Mouse (Mus musculus) kidney, embryonic 14.5 days (tissue): Measurements from ENCODE around the gene 4430402I18Rik. TPM values are rescaled to one million over a fixed set of nuclear protein-coding genes. Genes with fewer than 3 reads are reported as not detected.

Experiments
- ATAC-seq: fragments of 200-750 bp; cut with Nextera tagmentation; 2 replicates; pipeline ENCODE4 v1.8.0; 2017; ENCODE audit warnings: moderate number of reproducible peaks, mild to moderate bottlenecking, moderate TSS enrichment, moderate library complexity; ENCODE audit not compliant: low FRiP score, low TSS enrichment
- H3K27ac ChIP-seq: fragments of 300-500 bp; sonication (generic); 2 replicates; pipeline ENCODE4 v1.5.1; 2014; ENCODE audit warnings: low read depth, mild to moderate bottlenecking, low read length, moderate library complexity, mixed read lengths
- H3K27me3 ChIP-seq: fragments of 300-500 bp; sonication (generic); 2 replicates; pipeline ENCODE4 v1.6.1; 2014; ENCODE audit warnings: mild to moderate bottlenecking, low read length; ENCODE audit not compliant: control insufficient read depth, insufficient read depth
- H3K36me3 ChIP-seq: fragments of 300-500 bp; sonication (generic); 2 replicates; pipeline ENCODE4 v1.6.1; 2014; ENCODE audit warnings: low read length, mixed read lengths; ENCODE audit not compliant: control insufficient read depth, insufficient read depth
- H3K4me1 ChIP-seq: fragments of 300-500 bp; sonication (generic); 2 replicates; pipeline ENCODE4 v1.6.1; 2014; ENCODE audit warnings: low read length, mixed read lengths; ENCODE audit not compliant: control insufficient read depth, insufficient read depth
- H3K4me2 ChIP-seq: fragments of 300-500 bp; sonication (generic); replicated peaks from 2 replicates; pipeline ENCODE4 v1.6.1; 2014; ENCODE audit warnings: low read depth, mild to moderate bottlenecking, low read length
- H3K4me3 ChIP-seq: fragments of 300-500 bp; sonication (generic); 2 replicates; pipeline ENCODE4 v1.5.1; 2014; ENCODE audit warnings: mild to moderate bottlenecking, low read length
- H3K9ac ChIP-seq: fragments of 300-500 bp; sonication (generic); 2 replicates; pipeline ENCODE4 v1.6.1; 2014; ENCODE audit warnings: low read depth, mild to moderate bottlenecking, low read length, moderate library complexity
- H3K9me3 ChIP-seq: fragments of 300-500 bp; sonication (generic); 2 replicates; pipeline ENCODE4 v1.6.1; 2016; ENCODE audit warnings: low read length; ENCODE audit not compliant: control insufficient read depth
- WGBS: fragments of 180-500 bp; shearing (Covaris S2); extraction: QIAGEN DNeasy Blood & Tissue Kit; methylation state at CpG from one replicate; pipeline ENCODE4 v1.1.7; 2014; 5-methylcytosine and 5-hydroxymethylcytosine counted together
- polyA plus RNA-seq: library from polyadenylated mRNA; unstranded; fragments of >200 nt; fragmentation: Nextera tagmentation; extraction: Ambion mirVana; gene quantifications from 2 replicates; pipeline ENCODE4 v1.2.1, GENCODE M21; 2014

4430402I18Rik gene
- polyA plus RNA-seq, 1 experiment from 2014 or later = 3.0 TPM

GRCm38 (mm10) chr19:28897497-28897896 lies 70.1 kb downstream of the 4430402I18Rik start:
- Histone ChIP-seq H3K36me3 (no peaks in the 10 kb centered on the region), H3K27ac (no peak overlapping the region), H3K4me3 (no peak overlapping the region), H3K9me3 (no peaks in the 10 kb centered on the region), H3K4me1 (no peaks in the 10 kb centered on the region), H3K9ac (no peak overlapping the region), H3K27me3 (0 out of 2 replicates have a peak, but pooled peaks cover 5% of the 10 kb centered on the region), H3K4me2 (no peak overlapping the region)
- ATAC-seq = no peak
- WGBS = 84% methylated on average over 9 of the region's 9 CpGs

DNA sequence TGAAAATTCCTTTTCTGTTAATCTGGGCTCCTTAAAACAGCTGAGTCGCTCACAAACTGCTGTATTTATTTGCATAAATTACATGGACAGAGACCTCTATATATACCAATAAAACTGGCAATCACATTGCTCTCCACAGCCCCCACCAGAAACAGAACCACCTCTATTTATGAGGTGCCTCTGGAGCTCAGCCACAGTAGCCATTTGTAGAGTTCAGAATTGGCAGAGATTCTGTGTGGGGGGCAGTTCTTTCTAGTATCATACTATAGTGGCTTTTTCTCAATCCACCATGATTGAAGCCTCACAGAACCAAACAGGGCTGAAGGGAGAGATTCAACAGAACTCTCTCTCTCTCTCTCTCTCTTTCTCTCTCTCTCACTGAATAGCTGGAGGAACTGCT lies 71.0 kb downstream of the 4430402I18Rik start:
- Histone ChIP-seq H3K36me3 (no peaks in the 10 kb centered on the region), H3K4me2 (no peak overlapping the region), H3K4me1 (no peaks in the 10 kb centered on the region), H3K4me3 (no peak overlapping the region), H3K9me3 (no peaks in the 10 kb centered on the region), H3K27me3 (0 out of 2 replicates have a peak, but pooled peaks cover 5% of the 10 kb centered on the region), H3K9ac (no peak overlapping the region), H3K27ac (no peak overlapping the region)
- WGBS = 51% methylated on average over 1 of the region's 1 CpGs
- no peak for ATAC-seq

DNA sequence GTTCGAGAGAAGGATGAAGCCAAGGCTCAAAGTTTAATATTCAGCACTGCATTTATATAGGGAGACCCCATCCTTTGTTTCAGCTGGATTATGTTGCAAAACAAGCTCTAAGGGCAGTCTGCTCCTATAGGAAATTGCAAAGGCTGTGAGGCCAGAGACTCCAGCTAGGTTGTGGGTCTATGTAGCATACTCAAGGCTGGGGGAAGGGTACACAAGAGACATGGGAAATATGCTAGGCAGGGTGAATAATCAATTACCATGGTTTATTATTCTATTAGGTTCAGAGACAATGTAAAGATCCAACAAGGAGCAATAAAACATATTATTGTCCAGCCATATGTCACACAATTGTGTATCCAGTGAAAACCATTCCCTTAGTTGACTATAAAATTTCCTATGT lies 75.7 kb downstream of the 4430402I18Rik start:
- Histone ChIP-seq H3K4me2 (no peak overlapping the region), H3K27ac (no peak overlapping the region), H3K4me3 (no peak overlapping the region), H3K36me3 (no peaks in the 10 kb centered on the region), H3K27me3 (0 out of 2 replicates have a peak, but pooled peaks cover 5% of the 10 kb centered on the region), H3K9me3 (no peaks in the 10 kb centered on the region), H3K4me1 (no peaks in the 10 kb centered on the region), H3K9ac (no peak overlapping the region)
- 96% methylated on average over 1 of the region's 1 CpGs for WGBS
- ATAC-seq = no peak

DNA sequence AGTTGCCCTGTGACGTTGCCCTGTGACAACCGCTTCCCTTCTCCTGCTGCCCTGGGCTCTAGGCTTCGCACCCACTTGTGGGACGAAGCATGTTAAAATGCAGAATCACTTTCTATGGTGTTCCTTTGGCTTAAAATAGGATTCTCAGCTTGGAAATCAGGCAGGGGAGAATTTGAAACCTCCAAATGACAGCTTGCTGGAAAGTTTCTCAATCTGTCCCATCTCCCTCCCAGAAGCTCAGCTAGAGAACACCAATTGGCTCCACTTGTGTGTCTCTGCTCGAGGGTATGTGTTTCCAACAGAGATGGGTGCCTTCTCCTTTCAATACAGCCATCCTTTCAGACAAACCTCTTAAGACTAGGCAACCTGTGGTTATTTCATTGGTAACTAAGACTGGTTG lies 76.4 kb downstream of the 4430402I18Rik start:
- Histone ChIP-seq H3K4me3 (no peak overlapping the region), H3K36me3 (no peaks in the 10 kb centered on the region), H3K4me1 (no peaks in the 10 kb centered on the region), H3K4me2 (no peak overlapping the region), H3K27ac (no peak overlapping the region), H3K9me3 (no peaks in the 10 kb centered on the region), H3K27me3 (0 out of 2 replicates have a peak, but pooled peaks cover 5% of the 10 kb centered on the region), H3K9ac (no peak overlapping the region)
- 68% methylated on average over 5 of the region's 5 CpGs for WGBS
- no peak for ATAC-seq

DNA sequence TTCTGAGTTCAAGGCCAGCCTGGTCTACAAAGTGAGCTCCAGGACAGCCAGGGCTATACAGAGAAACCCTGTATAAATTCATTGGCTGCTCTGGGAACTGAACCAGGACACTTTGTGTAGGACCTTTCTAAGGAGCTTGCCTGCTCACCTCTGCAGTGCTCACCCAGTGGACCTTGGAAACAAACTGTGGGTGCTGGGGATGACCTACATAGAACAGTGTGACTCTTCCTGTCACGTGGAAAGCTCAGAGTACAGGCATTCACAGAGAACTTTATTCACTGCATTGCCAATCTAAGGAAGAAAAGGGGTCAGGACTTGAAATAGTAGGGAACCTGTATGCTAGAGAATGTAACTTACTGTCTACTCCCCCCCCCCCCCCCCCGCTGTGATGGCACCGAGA lies 78.3 kb downstream of the 4430402I18Rik start:
- no peaks in the 10 kb centered on the region for H3K27me3 ChIP-seq
- no peak for ATAC-seq
- H3K4me3 ChIP-seq = no peak overlapping the region
- H3K4me1 ChIP-seq = no peaks in the 10 kb centered on the region
- H3K36me3 ChIP-seq = no peaks in the 10 kb centered on the region
- no peak overlapping the region for H3K27ac ChIP-seq
- no peak overlapping the region for H3K9ac ChIP-seq
- H3K9me3 ChIP-seq = no peaks in the 10 kb centered on the region
- 86% methylated on average over 3 of the region's 3 CpGs for WGBS
- no peak overlapping the region for H3K4me2 ChIP-seq

DNA sequence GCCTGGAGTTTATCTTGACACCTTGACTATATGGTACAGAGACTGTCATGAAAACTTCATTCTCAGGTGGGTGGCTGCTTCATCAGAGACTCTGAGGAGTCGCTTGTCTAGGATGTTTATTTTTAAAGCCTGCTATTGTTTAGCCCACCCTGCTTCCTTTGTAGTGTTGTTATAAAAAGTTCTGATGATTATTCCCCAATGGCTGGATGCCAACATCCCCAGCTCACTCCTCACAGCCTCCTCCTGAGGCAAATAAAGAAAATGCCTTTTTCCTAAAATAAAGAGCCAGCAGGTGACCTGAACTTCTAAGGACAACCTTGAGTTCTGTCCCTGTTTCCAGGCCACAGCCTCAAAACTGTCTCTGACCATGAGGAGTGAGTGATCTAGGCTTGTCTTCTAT lies 79.1 kb downstream of the 4430402I18Rik start:
- H3K4me1 ChIP-seq = no peaks in the 10 kb centered on the region

GRCm38 (mm10) chr19:28883126-28883525 lies 84.5 kb downstream of the 4430402I18Rik start:
- no peak for ATAC-seq
- no peak overlapping the region for H3K4me2 ChIP-seq
- H3K27ac ChIP-seq = no peak overlapping the region
- no peaks in the 10 kb centered on the region for H3K36me3 ChIP-seq
- 65% methylated on average over 1 of the region's 1 CpGs for WGBS
- H3K4me1 ChIP-seq = no peaks in the 10 kb centered on the region
- H3K27me3 ChIP-seq = no peaks in the 10 kb centered on the region
- no peaks in the 10 kb centered on the region for H3K9me3 ChIP-seq
- no peak overlapping the region for H3K9ac ChIP-seq
- no peak overlapping the region for H3K4me3 ChIP-seq

More for the DNA sequence above, 79.1 kb downstream of the 4430402I18Rik start:
- Histone ChIP-seq H3K27me3 (no peaks in the 10 kb centered on the region), H3K4me3 (no peak overlapping the region), H3K9ac (no peak overlapping the region), H3K36me3 (no peaks in the 10 kb centered on the region), H3K9me3 (no peaks in the 10 kb centered on the region), H3K4me2 (no peak overlapping the region), H3K27ac (no peak overlapping the region)
- no peak for ATAC-seq
- 59% methylated on average over 1 of the region's 1 CpGs for WGBS

DNA sequence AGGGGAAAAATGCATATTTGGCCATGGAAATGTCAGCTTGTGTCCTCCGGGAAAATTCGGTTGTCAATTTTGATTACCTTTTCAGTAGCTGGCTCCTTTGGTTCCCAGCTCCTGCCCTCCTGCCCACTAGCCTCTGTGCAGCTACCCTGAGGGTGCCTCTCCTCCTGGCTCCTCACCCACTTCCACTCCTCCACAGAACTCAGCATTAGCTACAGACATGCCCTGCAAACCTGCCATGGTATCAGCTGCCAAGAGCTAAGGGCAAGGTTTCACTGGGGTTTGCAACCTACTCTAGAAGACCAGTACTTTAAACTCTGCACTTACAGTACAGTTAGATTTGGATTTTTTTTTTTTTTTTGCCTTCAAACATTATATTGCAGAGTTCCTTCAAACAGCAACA lies 88.1 kb downstream of the 4430402I18Rik start:
- no peak overlapping the region for H3K27ac ChIP-seq
- H3K4me1 ChIP-seq = no peaks in the 10 kb centered on the region
- no peak for ATAC-seq
- no peaks in the 10 kb centered on the region for H3K36me3 ChIP-seq
- no peak overlapping the region for H3K4me3 ChIP-seq
- no peaks in the 10 kb centered on the region for H3K27me3 ChIP-seq
- WGBS = 93% methylated on average over 2 of the region's 2 CpGs
- H3K4me2 ChIP-seq = no peak overlapping the region
- H3K9ac ChIP-seq = no peak overlapping the region
- no peaks in the 10 kb centered on the region for H3K9me3 ChIP-seq

DNA sequence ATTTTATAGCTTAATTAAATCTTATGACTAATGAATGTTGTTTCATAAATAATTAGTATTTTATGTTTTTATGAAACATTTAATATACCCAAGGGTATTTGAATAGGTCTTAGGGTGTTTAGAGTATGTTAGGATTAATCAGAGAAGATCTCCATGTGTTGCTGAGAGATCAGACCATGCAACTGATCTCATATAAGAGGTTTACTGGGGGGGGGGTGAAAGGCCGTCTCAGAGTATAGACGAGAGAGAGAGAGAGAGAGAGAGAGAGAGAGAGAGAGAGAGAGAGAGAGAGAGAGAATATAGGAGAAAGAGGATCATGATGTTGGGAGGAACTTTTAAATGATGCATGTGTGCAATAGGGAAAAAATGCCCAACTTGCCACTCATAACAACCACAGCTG lies 97.2 kb downstream of the 4430402I18Rik start:
- Histone ChIP-seq H3K9me3 (no peaks in the 10 kb centered on the region), H3K4me3 (no peak overlapping the region), H3K4me2 (no peak overlapping the region), H3K4me1 (no peaks in the 10 kb centered on the region), H3K27me3 (no peaks in the 10 kb centered on the region), H3K27ac (no peak overlapping the region), H3K36me3 (no peaks in the 10 kb centered on the region), H3K9ac (no peak overlapping the region)
- no peak for ATAC-seq
- 77% methylated on average over 2 of the region's 2 CpGs for WGBS
